8 mouse cellular contexts compared by ENCODE assay signal in the genomic region with DNA sequence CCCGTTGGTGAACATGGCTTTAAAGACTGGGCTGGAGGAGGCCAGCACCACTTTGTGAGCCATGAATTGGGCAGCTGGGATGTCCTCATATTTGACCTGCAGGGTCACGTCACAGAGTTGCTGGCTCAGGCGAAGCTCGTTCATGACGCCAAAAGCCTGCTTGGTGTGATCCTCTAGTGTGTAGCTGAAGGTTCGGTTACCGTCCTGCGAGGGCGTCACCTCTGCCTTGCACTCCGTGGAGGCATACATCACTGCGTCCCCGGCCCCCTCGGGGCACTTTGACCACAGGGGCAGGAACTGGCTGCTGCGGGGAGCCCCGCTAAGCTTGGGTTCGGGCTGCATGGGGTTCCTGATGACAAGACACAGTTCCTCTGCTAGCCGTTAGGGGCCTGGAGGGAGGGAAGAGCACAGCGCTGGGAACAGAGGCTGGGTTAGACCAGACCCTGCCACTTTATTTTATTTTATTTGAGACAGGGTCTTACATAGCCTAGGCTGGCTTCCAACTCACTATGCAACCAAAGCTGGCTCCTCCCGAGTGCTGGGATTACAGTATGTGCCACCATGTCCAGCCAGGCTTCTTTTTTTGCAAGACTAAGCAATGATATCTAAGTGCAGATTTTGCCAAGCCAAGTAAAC. TPM values are rescaled to one million over a fixed set of nuclear protein-coding genes. Genes with fewer than 3 reads are reported as not detected.
DNase-seq lines count a peak whose midpoint lies in the region; ATAC-seq and TF ChIP-seq lines count a peak whose summit lies in the region.

No protein-coding gene starts in this region.

- dilution Hi-C loops in CH12.LX (cut with MboI; ENCODE audit: extremely low pct_ligation_motif_present, extremely low pct_unique_long_range_greater_than_20kb, low sequenced_read_pairs): no loop called here

- H3K27ac ChIP-seq in CH12.LX (ENCODE audit: insufficient read depth, low read depth): peak overlapping the region; percentile 34; the same call in 1 of the 2 replicates
- peak overlapping the region; percentile 90 for H3K27ac ChIP-seq in heart, embryonic 11.5 days (ENCODE audit: low read depth, low read length)
- H3K27ac ChIP-seq in limb, embryonic 10.5 days: peak overlapping the region; percentile 98
- peak overlapping the region; percentile 87 for H3K27ac ChIP-seq in midbrain, embryonic 15.5 days

- in situ Hi-C loops in CH12.LX (cut with MboI; ENCODE audit: low pct_ligation_motif_present, low pct_unique_long_range_greater_than_20kb, low sequenced_read_pairs): no loop called here

- H3K4me2 ChIP-seq in CH12.LX (ENCODE audit: insufficient read depth, low read depth, poor library complexity, severe bottlenecking): peak overlapping the region; percentile 89
- peak overlapping the region; percentile 76 for H3K4me2 ChIP-seq in heart, embryonic 11.5 days
- H3K4me2 ChIP-seq in midbrain, embryonic 15.5 days: peak overlapping the region; percentile 72

- peaks cover 17 to 35% of the 10 kb centered on the region in 2 experiments for H3K4me1 ChIP-seq in CH12.LX (ENCODE audit: control insufficient read depth in 1 of 2, insufficient read depth in 2 of 2)
- H3K4me1 ChIP-seq in heart, embryonic 11.5 days (ENCODE audit: control insufficient read depth, insufficient read depth, low read length): peaks cover 11% of the 10 kb centered on the region
- H3K4me1 ChIP-seq in limb, embryonic 10.5 days: peaks cover 22% of the 10 kb centered on the region
- H3K4me1 ChIP-seq in midbrain, embryonic 15.5 days: peaks cover 29% of the 10 kb centered on the region

- peak overlapping the region; percentile 77 to 98 (median 88) for H3K4me3 ChIP-seq in CH12.LX (replicated peaks in 1 of 3; ENCODE audit: low read depth in 2 of 3, low read length in 2 of 3, poor library complexity in 1 of 3)
- peak overlapping the region; percentile 77 for H3K4me3 ChIP-seq in heart, embryonic 11.5 days (ENCODE audit: low read depth, low read length)
- H3K4me3 ChIP-seq in limb, embryonic 10.5 days: peak overlapping the region; percentile 97
- peak overlapping the region; percentile 85 for H3K4me3 ChIP-seq in midbrain, embryonic 15.5 days

- peaks cover 14 to 41% of the 10 kb centered on the region in 2 experiments for H3K36me3 ChIP-seq in CH12.LX (replicated peaks in 1 of 2; ENCODE audit: control insufficient read depth in 1 of 2, insufficient read depth in 1 of 2, low read length in 1 of 2)
- H3K36me3 ChIP-seq in heart, embryonic 11.5 days (ENCODE audit: control insufficient read depth, insufficient read depth, low read length): peaks cover 17% of the 10 kb centered on the region
- H3K36me3 ChIP-seq in limb, embryonic 10.5 days: peaks cover 42% of the 10 kb centered on the region
- peaks cover 8% of the 10 kb centered on the region; the same call in 1 of the 2 replicates for H3K36me3 ChIP-seq in midbrain, embryonic 15.5 days (replicated peaks)

- TF ChIP-seq POLR2A in CH12.LX (IDR thresholded peaks at IDR 0.05; ENCODE audit: low read depth, low read length): no peak

- peaks cover 18% of the 10 kb centered on the region for H3K79me2 ChIP-seq in CH12.LX (replicated peaks; ENCODE audit: control insufficient read depth, extremely low read depth, insufficient read depth, poor library complexity, severe bottlenecking)

- DNase-seq in adrenal gland, adult (ENCODE audit: inconsistent age in 2 of 2, low spot score in 1 of 2): peak; percentile 46 to 75
- DNase-seq in adrenal gland, postnatal 4 days (ENCODE audit: low spot score in 2 of 2): no peak
- DNase-seq in CH12.LX (ENCODE audit: extremely low read depth): peak; percentile 53
- DNase-seq in cerebellum, postnatal 10 days: peak; percentile 60 to 65
- peak; percentile 53 for DNase-seq in limb, embryonic 10.5 days (ENCODE audit: low spot score)
- peak; percentile 63 for DNase-seq in thymus, postnatal 0 days (ENCODE audit: low spot score)

- peak overlapping the region; percentile 99 for H3K9ac ChIP-seq in CH12.LX (ENCODE audit: insufficient read depth, low read depth)
- peak overlapping the region; percentile 95 for H3K9ac ChIP-seq in heart, embryonic 11.5 days (ENCODE audit: low read depth, low read length)
- H3K9ac ChIP-seq in midbrain, embryonic 15.5 days: peak overlapping the region; percentile 98

- 16% methylated on average over 19 of the region's 19 CpGs for WGBS in heart, embryonic 11.5 days (ENCODE audit: insufficient replicate concordance)
- WGBS in limb, embryonic 10.5 days: 17% methylated on average over 19 of the region's 19 CpGs
- WGBS in midbrain, embryonic 15.5 days: 19% methylated on average over 19 of the region's 19 CpGs

- ATAC-seq in heart, embryonic 11.5 days (replicated peaks; ENCODE audit: insufficient number of reproducible peaks, low FRiP score, low TSS enrichment): no peak
- peak; percentile 35 for ATAC-seq in midbrain, embryonic 15.5 days (replicated peaks)

- H3K9me3 ChIP-seq in CH12.LX (replicated peaks; ENCODE audit: low read length): no peaks in the 10 kb centered on the region
- H3K9me3 ChIP-seq in heart, embryonic 11.5 days (replicated peaks; ENCODE audit: control insufficient read depth, low read length): no peaks in the 10 kb centered on the region
- H3K9me3 ChIP-seq in limb, embryonic 10.5 days (replicated peaks): no peaks in the 10 kb centered on the region
- H3K9me3 ChIP-seq in midbrain, embryonic 15.5 days: no peaks in the 10 kb centered on the region

- peaks cover 4% of the 10 kb centered on the region for H3K27me3 ChIP-seq in CH12.LX (replicated peaks)
- no peaks in the 10 kb centered on the region for H3K27me3 ChIP-seq in heart, embryonic 11.5 days (ENCODE audit: control insufficient read depth, insufficient read depth, low read length)
- peaks cover 19% of the 10 kb centered on the region for H3K27me3 ChIP-seq in limb, embryonic 10.5 days (ENCODE audit: low read depth, poor library complexity, severe bottlenecking)
- 0 out of 2 replicates have a peak, but pooled peaks cover 4% of the 10 kb centered on the region for H3K27me3 ChIP-seq in midbrain, embryonic 15.5 days (replicated peaks)

- TF ChIP-seq EP300 in CH12.LX (IDR thresholded peaks at IDR 0.05; ENCODE audit: low read length): no peak

- TF ChIP-seq CTCF in CH12.LX (conservative IDR thresholded peaks at IDR 0.05 in 1 of 2, IDR thresholded peaks at IDR 0.05 in 1 of 2; ENCODE audit: low read depth in 2 of 2, low read length in 2 of 2): peak in 1 of 2 experiments; percentile 51; a peak in 2 of 4 replicates

- no peak for TF ChIP-seq RAD21 in CH12.LX (IDR thresholded peaks at IDR 0.05; ENCODE audit: low read depth, low read length)

RNA-seq across cellular contexts. Expression of a gene that starts 1.7 kb away (rescaled TPM):
- 10 to 100 TPM; 46.6 to 50.8 TPM for total RNA-seq in adrenal gland, postnatal 4 days (2021)
- total RNA-seq in CH12.LX (2012; rRNA removed) (41.7 and 42.8 TPM in 2 replicates), CH12.LX (2014; rRNA removed) (16.2 and 18.4 TPM in 2 replicates)
- 30.0 and 31.2 TPM in 2 replicates for polyA plus RNA-seq in CH12.LX (2012; ENCODE audit: insufficient read length, low read depth)
- polyA plus RNA-seq in heart, embryonic 11.5 days (2014; fragmentation: Nextera tagmentation; extraction: Ambion mirVana): 22.3 and 35.7 TPM in 2 replicates
- polyA plus RNA-seq in limb, embryonic 10.5 days (2016; fragmentation: Nextera tagmentation; extraction: Ambion mirVana): 50.4 and 61.7 TPM in 2 replicates
- polyA plus RNA-seq in midbrain, embryonic 15.5 days (2015; fragmentation: Nextera tagmentation; extraction: Ambion mirVana): 75.4 and 78.7 TPM in 2 replicates
- 61.2 and 64.2 TPM in 2 replicates for polyA plus RNA-seq in thymus, postnatal 0 days (2015; fragmentation: Nextera tagmentation; extraction: Ambion mirVana)

RNA-seq across cellular contexts. Expression of a gene that starts 10.8 kb away (rescaled TPM):
- total RNA-seq in adrenal gland, postnatal 4 days (2021): under 1 TPM; 0.20 to 0.28 TPM
- total RNA-seq in CH12.LX (2012; rRNA removed) (not detected in 2 replicates), CH12.LX (2014; rRNA removed) (not detected in 2 replicates)
- not detected in 2 replicates for polyA plus RNA-seq in CH12.LX (2012; ENCODE audit: insufficient read length, low read depth)
- polyA plus RNA-seq in heart, embryonic 11.5 days (2014; fragmentation: Nextera tagmentation; extraction: Ambion mirVana): 0.11 and 0.31 TPM in 2 replicates
- polyA plus RNA-seq in limb, embryonic 10.5 days (2016; fragmentation: Nextera tagmentation; extraction: Ambion mirVana): 0.15 and 0.33 TPM in 2 replicates
- 2.8 and 4.2 TPM in 2 replicates for polyA plus RNA-seq in midbrain, embryonic 15.5 days (2015; fragmentation: Nextera tagmentation; extraction: Ambion mirVana)
- 0.09 TPM in 1 of 2 replicates, not detected in the other for polyA plus RNA-seq in thymus, postnatal 0 days (2015; fragmentation: Nextera tagmentation; extraction: Ambion mirVana)

RNA-seq across cellular contexts. Expression of a gene that starts 27.6 kb away (rescaled TPM):
- total RNA-seq in adrenal gland, postnatal 4 days (2021): 10 to 100 TPM; 33.4 to 38.7 TPM
- total RNA-seq in CH12.LX (2012; rRNA removed) (13.5 and 14.3 TPM in 2 replicates), CH12.LX (2014; rRNA removed) (10.3 and 10.9 TPM in 2 replicates)
- polyA plus RNA-seq in CH12.LX (2012; ENCODE audit: insufficient read length, low read depth): 7.7 and 9.4 TPM in 2 replicates
- polyA plus RNA-seq in heart, embryonic 11.5 days (2014; fragmentation: Nextera tagmentation; extraction: Ambion mirVana): 45.5 and 48.2 TPM in 2 replicates
- polyA plus RNA-seq in limb, embryonic 10.5 days (2016; fragmentation: Nextera tagmentation; extraction: Ambion mirVana): 38.5 and 41.3 TPM in 2 replicates
- polyA plus RNA-seq in midbrain, embryonic 15.5 days (2015; fragmentation: Nextera tagmentation; extraction: Ambion mirVana): 54.7 and 55.7 TPM in 2 replicates
- 49.2 and 56.2 TPM in 2 replicates for polyA plus RNA-seq in thymus, postnatal 0 days (2015; fragmentation: Nextera tagmentation; extraction: Ambion mirVana)

RNA-seq across cellular contexts. Expression of a gene that starts 50.3 kb away (rescaled TPM):
- total RNA-seq in adrenal gland, postnatal 4 days (2021): 10 to 100 TPM; 40.2 to 41.8 TPM
- total RNA-seq in CH12.LX (2012; rRNA removed) (55.5 and 62.6 TPM in 2 replicates), CH12.LX (2014; rRNA removed) (28.8 and 29.0 TPM in 2 replicates)
- polyA plus RNA-seq in CH12.LX (2012; ENCODE audit: insufficient read length, low read depth): 57.1 and 64.9 TPM in 2 replicates
- polyA plus RNA-seq in heart, embryonic 11.5 days (2014; fragmentation: Nextera tagmentation; extraction: Ambion mirVana): 9.9 and 12.3 TPM in 2 replicates
- 18.9 and 19.1 TPM in 2 replicates for polyA plus RNA-seq in limb, embryonic 10.5 days (2016; fragmentation: Nextera tagmentation; extraction: Ambion mirVana)
- polyA plus RNA-seq in midbrain, embryonic 15.5 days (2015; fragmentation: Nextera tagmentation; extraction: Ambion mirVana): 17.1 and 20.8 TPM in 2 replicates
- 17.9 and 25.1 TPM in 2 replicates for polyA plus RNA-seq in thymus, postnatal 0 days (2015; fragmentation: Nextera tagmentation; extraction: Ambion mirVana)

RNA-seq across cellular contexts. Expression of a gene that starts 53.7 kb away (rescaled TPM):
- 10 to 100 TPM; 21.9 to 25.6 TPM for total RNA-seq in adrenal gland, postnatal 4 days (2021)
- total RNA-seq in CH12.LX (2012; rRNA removed) (9.7 and 12.6 TPM in 2 replicates), CH12.LX (2014; rRNA removed) (7.1 and 7.3 TPM in 2 replicates)
- 2.2 and 2.9 TPM in 2 replicates for polyA plus RNA-seq in CH12.LX (2012; ENCODE audit: insufficient read length, low read depth)
- 88.4 and 99.8 TPM in 2 replicates for polyA plus RNA-seq in heart, embryonic 11.5 days (2014; fragmentation: Nextera tagmentation; extraction: Ambion mirVana)
- polyA plus RNA-seq in limb, embryonic 10.5 days (2016; fragmentation: Nextera tagmentation; extraction: Ambion mirVana): 32.7 and 38.0 TPM in 2 replicates
- 87.3 and 92.1 TPM in 2 replicates for polyA plus RNA-seq in midbrain, embryonic 15.5 days (2015; fragmentation: Nextera tagmentation; extraction: Ambion mirVana)
- polyA plus RNA-seq in thymus, postnatal 0 days (2015; fragmentation: Nextera tagmentation; extraction: Ambion mirVana): 216 and 234 TPM in 2 replicates

Comparison
In these comparisons a context has a peak if more than half of its experiments do, and no peak if none do; other contexts are left out.
1. DNase-seq: peak in adrenal gland, adult (2 of 2), CH12.LX (single experiment), cerebellum, postnatal 10 days (2 of 2), limb, embryonic 10.5 days (single experiment) and thymus, postnatal 0 days (single experiment); none in adrenal gland, postnatal 4 days (0 of 2).
2. H3K27ac ChIP-seq: peak in every context shown above with its lines; median percentile 98 in limb, embryonic 10.5 days; 90 in heart, embryonic 11.5 days; 87 in midbrain, embryonic 15.5 days; 34 in CH12.LX.
3. Peak in every context shown above with its lines, with median percentiles within 50 percentile points of each other: H3K4me2 ChIP-seq, H3K4me3 ChIP-seq and H3K9ac ChIP-seq.